Mouse (Mus musculus) lung, postnatal 0 days (tissue): ENCODE results near the gene Rai1.

Source experiments
- CTCF ChIP-seq: IDR thresholded peaks from 2 replicates; pipeline ENCODE4 v1.5.1; 2016; ENCODE audit warnings: antibody characterized with exemption, mild to moderate bottlenecking
- EP300 ChIP-seq: IDR thresholded peaks from 2 replicates; pipeline ENCODE4 v1.6.1; 2016; ENCODE audit warnings: antibody characterized with exemption, mild to moderate bottlenecking, control low read depth

DNA sequence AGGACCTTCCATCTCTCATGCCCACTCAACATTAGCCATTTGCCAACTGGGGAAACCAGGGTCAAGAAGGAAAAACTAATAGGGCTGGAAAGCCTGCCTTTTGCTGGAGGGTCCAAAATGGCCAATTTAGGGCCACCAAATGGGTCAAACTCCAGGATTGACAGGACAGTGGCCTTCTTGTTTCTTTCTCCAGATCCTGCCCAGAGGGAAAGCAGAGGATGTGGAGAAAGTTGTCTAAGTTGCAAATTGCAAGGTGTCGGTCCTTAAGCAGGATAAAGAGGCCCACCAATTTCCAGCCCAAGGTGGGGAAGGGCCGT, 105.1 kb downstream of the Rai1 start:
- TF ChIP-seq CTCF (no peak), EP300 (no peak)
